ENCODE assay signal across 1 mouse cellular context in genomic region chr17:36240637-36241213, GRCm38 (mm10).
TF ChIP-seq lines count a peak whose summit lies in the region.

No protein-coding gene starts in this region.

TF ChIP-seq in myocyte, 11 proteins besides CTCF, POLR2A, EP300 and RAD21:
- TF ChIP-seq CEBPB (IDR thresholded peaks at IDR 0.05; ENCODE audit: insufficient read depth, poor library complexity, severe bottlenecking), result no peak
- TF ChIP-seq MAX (IDR thresholded peaks at IDR 0.05; ENCODE audit: low read depth), result no peak
- no peak for TF ChIP-seq E2F4 (IDR thresholded peaks at IDR 0.05; ENCODE audit: insufficient read depth)
- TF ChIP-seq SRF (IDR thresholded peaks at IDR 0.05; ENCODE audit: control insufficient read depth, insufficient read length, low read depth), result no peak
- TF ChIP-seq USF1 (IDR thresholded peaks at IDR 0.05; ENCODE audit: low read depth), result no peak
- TF ChIP-seq TCF12 (IDR thresholded peaks at IDR 0.05; ENCODE audit: insufficient read depth, poor library complexity, severe bottlenecking), result no peak
- no peak for TF ChIP-seq REST (IDR thresholded peaks at IDR 0.05; ENCODE audit: insufficient read depth, insufficient read length)
- no peak for TF ChIP-seq MYOG (IDR thresholded peaks at IDR 0.05; ENCODE audit: control insufficient read depth in 1 of 3, insufficient read depth in 1 of 3, insufficient read length in 2 of 3, low read depth in 2 of 3)
- TF ChIP-seq POLR2AphosphoS2 (IDR thresholded peaks at IDR 0.05; ENCODE audit: insufficient read length, low read depth), result no peak
- TF ChIP-seq MYOD1 (IDR thresholded peaks at IDR 0.05; ENCODE audit: control insufficient read depth in 1 of 3, insufficient read length in 2 of 3, low read depth in 2 of 3), result no peak
